Mouse (Mus musculus) intestine, embryonic 14.5 days (tissue): ENCODE results near the gene Cxcl9. TPM values are rescaled to one million over a fixed set of nuclear protein-coding genes. Genes with fewer than 3 reads are reported as not detected.

Source experiments
- ATAC-seq: fragments of 200-750 bp; cut with Nextera tagmentation; replicated peaks from 2 replicates; pipeline ENCODE4 v1.8.0; 2017; ENCODE audit warnings: low read depth, moderate number of reproducible peaks, moderate TSS enrichment, moderate library complexity; ENCODE audit not compliant: low FRiP score, low TSS enrichment
- DNase-seq: peaks from one replicate; pipeline ENCODE4 v3.0.0-alpha.2; 2018; ENCODE audit warnings: low spot score
- H3K27ac ChIP-seq: fragments of 300-500 bp; sonication (generic); 2 replicates; pipeline ENCODE4 v1.5.1; 2014; ENCODE audit warnings: low read depth, mild to moderate bottlenecking, control low read depth
- H3K27me3 ChIP-seq: fragments of 300-500 bp; sonication (generic); replicated peaks from 2 replicates; pipeline ENCODE4 v1.6.1; 2014; ENCODE audit warnings: low read length, control low read depth; ENCODE audit not compliant: control insufficient read depth, insufficient read depth
- H3K36me3 ChIP-seq: fragments of 300-500 bp; sonication (generic); 2 replicates; pipeline ENCODE4 v1.6.1; 2014; ENCODE audit warnings: low read length, control low read depth; ENCODE audit not compliant: control insufficient read depth, insufficient read depth
- H3K4me1 ChIP-seq: fragments of 300-500 bp; sonication (generic); replicated peaks from 2 replicates; pipeline ENCODE4 v1.6.1; 2014; ENCODE audit warnings: low read length, control low read depth, mixed read lengths; ENCODE audit not compliant: control insufficient read depth, insufficient read depth
- H3K4me2 ChIP-seq: fragments of 300-500 bp; sonication (generic); 2 replicates; pipeline ENCODE4 v1.6.1; 2014; ENCODE audit warnings: low read length
- H3K4me3 ChIP-seq: fragments of 300-500 bp; sonication (generic); 2 replicates; pipeline ENCODE4 v1.5.1; 2014; ENCODE audit warnings: low read depth, low read length, control low read depth, mixed read lengths
- H3K9ac ChIP-seq: fragments of 300-500 bp; sonication (generic); 2 replicates; pipeline ENCODE4 v1.6.1; 2014; ENCODE audit warnings: mild to moderate bottlenecking, low read length
- H3K9me3 ChIP-seq: fragments of 300-500 bp; sonication (generic); 2 replicates; pipeline ENCODE4 v1.6.1; 2016; ENCODE audit warnings: low read length, control low read depth; ENCODE audit not compliant: control insufficient read depth
- WGBS: fragments of 180-500 bp; shearing (Covaris S2); extraction: QIAGEN DNeasy Blood & Tissue Kit; methylation state at CpG from one replicate; pipeline ENCODE4 v1.1.7; 2014; 5-methylcytosine and 5-hydroxymethylcytosine counted together
- polyA plus RNA-seq: library from polyadenylated mRNA; unstranded; fragments of >200 nt; fragmentation: Nextera tagmentation; extraction: Ambion mirVana; gene quantifications from 2 replicates; pipeline ENCODE4 v1.2.1, GENCODE M21; 2014

Gene Cxcl9
- polyA plus RNA-seq, 1 experiment from 2014 or later: not detected

GRCm38 (mm10) chr5:92313776-92314175 is 14.1 kb downstream of the Cxcl9 start:
- Histone ChIP-seq H3K4me1 (peaks cover 7% of the 10 kb centered on the region; the same call in 1 of the 2 replicates), H3K27me3 (no peaks in the 10 kb centered on the region), H3K4me2 (no peak overlapping the region), H3K36me3 (no peaks in the 10 kb centered on the region), H3K4me3 (no peak overlapping the region), H3K9ac (no peak overlapping the region), H3K9me3 (no peaks in the 10 kb centered on the region), H3K27ac (no peak overlapping the region)
- WGBS: 48% methylated on average over 7 of the region's 7 CpGs
- no peak for DNase-seq
- ATAC-seq: no peak

DNA sequence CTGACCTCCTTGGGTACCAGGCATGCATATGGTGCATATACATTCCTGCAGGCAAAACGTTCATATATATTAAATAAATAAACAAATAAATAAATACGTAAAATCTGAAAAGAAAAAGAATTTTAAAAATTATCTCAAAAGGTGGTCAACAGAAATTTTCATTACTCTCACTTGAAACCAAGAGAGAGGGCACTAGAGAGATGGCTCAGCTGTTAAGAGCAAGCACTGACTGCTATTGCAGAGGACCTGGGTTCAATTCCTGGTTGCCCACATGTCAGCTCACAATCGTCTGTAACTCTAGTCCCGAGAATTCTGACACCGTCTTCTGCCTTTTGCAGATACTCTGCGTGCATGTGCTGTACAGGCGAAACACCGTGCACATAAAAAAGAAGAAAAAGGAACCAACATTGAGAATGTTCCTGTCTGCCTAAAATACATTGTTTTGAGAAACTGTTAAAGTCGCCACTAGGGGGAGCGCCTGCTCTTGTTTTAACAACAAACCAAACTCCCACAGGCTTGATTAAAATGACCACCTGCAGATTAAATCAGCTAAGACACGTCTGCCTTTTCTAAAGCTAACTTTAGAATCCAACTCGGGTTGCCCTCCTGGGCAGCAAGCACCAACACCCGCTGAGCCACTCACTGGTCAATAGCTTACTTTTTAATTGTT is 15.7 kb downstream of the Cxcl9 start:
- no peaks in the 10 kb centered on the region for H3K27me3 ChIP-seq
- H3K4me3 ChIP-seq: no peak overlapping the region
- no peaks in the 10 kb centered on the region for H3K36me3 ChIP-seq
- 14% methylated on average over 13 of the region's 13 CpGs for WGBS
- H3K9ac ChIP-seq: no peak overlapping the region
- H3K4me2 ChIP-seq: no peak overlapping the region
- no peaks in the 10 kb centered on the region for H3K9me3 ChIP-seq
- ATAC-seq (no peak), DNase-seq (peak; percentile 91)
- H3K27ac ChIP-seq: no peak overlapping the region
- peaks cover 11% of the 10 kb centered on the region; the same call in 1 of the 2 replicates for H3K4me1 ChIP-seq

- DNase-seq: peak; percentile 97
- peak within 1 kb of the TSS; percentile 62 for H3K27ac ChIP-seq
- 2% methylated on average over 41 of the region's 41 CpGs for WGBS
These were observed 18.0 kb downstream of the Cxcl9 start, which contains the start of gene Sdad1 for GRCm38 (mm10) chr5:92309681-92310511. Sdad1 (minus strand) TSS chr5:92310479.

GRCm38 (mm10) chr5:92304291-92304690 is 23.6 kb downstream of the Cxcl9 start:
- H3K4me1 ChIP-seq: peaks cover 7% of the 10 kb centered on the region; the same call in 1 of the 2 replicates
- ATAC-seq: no peak
- H3K27me3 ChIP-seq: no peaks in the 10 kb centered on the region
- no peak overlapping the region for H3K9ac ChIP-seq
- WGBS: 76% methylated on average over 3 of the region's 3 CpGs
- H3K4me3 ChIP-seq: no peak overlapping the region
- H3K27ac ChIP-seq: no peak overlapping the region
- no peak for DNase-seq
- H3K9me3 ChIP-seq: no peaks in the 10 kb centered on the region
- no peak overlapping the region for H3K4me2 ChIP-seq
- peaks cover 70% of the 10 kb centered on the region for H3K36me3 ChIP-seq

More at GRCm38 (mm10) chr5:92309681-92310511, 18.0 kb downstream of the Cxcl9 start, which contains the start of gene Sdad1:
- Histone ChIP-seq H3K4me2 (peak within 1 kb of the TSS; percentile 53), H3K9ac (peak within 1 kb of the TSS; percentile 63), H3K36me3 (peaks cover 15% of the 10 kb centered on the region), H3K4me3 (peak within 1 kb of the TSS; percentile 66), H3K27me3 (no peaks in the 10 kb centered on the region), H3K4me1 (peaks cover 11% of the 10 kb centered on the region; the same call in 1 of the 2 replicates), H3K9me3 (no peaks in the 10 kb centered on the region)
- ATAC-seq: peak; percentile 93

DNA sequence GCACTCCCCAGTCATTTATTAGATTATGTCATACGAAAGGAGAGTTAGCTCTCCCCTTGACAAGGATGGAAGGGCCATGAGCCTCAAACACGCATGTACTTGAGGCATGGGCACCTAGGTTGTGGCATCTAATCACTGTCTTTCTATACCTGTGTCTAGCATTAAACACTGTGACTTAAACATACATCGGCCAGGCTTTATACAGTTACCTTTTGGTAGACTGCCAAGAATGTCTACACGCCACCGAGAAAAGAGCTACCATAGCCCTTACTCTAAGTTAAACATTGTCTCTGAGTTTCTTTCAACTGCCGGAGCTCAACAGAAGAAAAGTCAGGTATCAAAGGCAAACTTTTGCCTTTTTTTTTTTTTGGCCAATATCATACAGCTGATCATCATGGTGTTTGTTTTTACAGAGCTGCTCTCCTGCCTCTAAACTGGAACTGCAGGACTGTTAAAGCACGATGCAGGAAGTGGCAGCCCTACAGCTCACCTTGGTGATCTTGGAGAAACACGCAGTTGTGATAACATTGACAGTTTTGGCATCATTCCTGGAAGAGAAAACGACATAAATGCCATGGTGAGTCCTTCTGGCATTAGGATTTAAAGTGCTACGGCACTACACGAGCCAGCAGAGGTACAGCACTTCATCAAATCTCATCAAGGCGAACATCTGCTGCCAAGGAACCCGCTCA is 25.6 kb downstream of the Cxcl9 start:
- no peaks in the 10 kb centered on the region for H3K27me3 ChIP-seq
- H3K9ac ChIP-seq: no peak overlapping the region
- H3K36me3 ChIP-seq: peaks cover 82% of the 10 kb centered on the region
- no peak overlapping the region for H3K4me2 ChIP-seq
- ATAC-seq (no peak), DNase-seq (no peak)
- H3K9me3 ChIP-seq: no peaks in the 10 kb centered on the region
- no peak overlapping the region for H3K27ac ChIP-seq
- 89% methylated on average over 13 of the region's 13 CpGs for WGBS
- no peak overlapping the region for H3K4me3 ChIP-seq
- no peaks in the 10 kb centered on the region for H3K4me1 ChIP-seq

- Histone ChIP-seq H3K4me1 (no peaks in the 10 kb centered on the region), H3K9me3 (no peaks in the 10 kb centered on the region), H3K27me3 (no peaks in the 10 kb centered on the region), H3K36me3 (peaks cover 87% of the 10 kb centered on the region), H3K9ac (no peak overlapping the region), H3K27ac (no peak overlapping the region), H3K4me2 (no peak overlapping the region), H3K4me3 (no peak overlapping the region)
- DNase-seq: no peak
- WGBS: 95% methylated on average over 2 of the region's 2 CpGs
- ATAC-seq: no peak
These were observed 33.4 kb downstream of the Cxcl9 start for GRCm38 (mm10) chr5:92294525-92294924.

DNA sequence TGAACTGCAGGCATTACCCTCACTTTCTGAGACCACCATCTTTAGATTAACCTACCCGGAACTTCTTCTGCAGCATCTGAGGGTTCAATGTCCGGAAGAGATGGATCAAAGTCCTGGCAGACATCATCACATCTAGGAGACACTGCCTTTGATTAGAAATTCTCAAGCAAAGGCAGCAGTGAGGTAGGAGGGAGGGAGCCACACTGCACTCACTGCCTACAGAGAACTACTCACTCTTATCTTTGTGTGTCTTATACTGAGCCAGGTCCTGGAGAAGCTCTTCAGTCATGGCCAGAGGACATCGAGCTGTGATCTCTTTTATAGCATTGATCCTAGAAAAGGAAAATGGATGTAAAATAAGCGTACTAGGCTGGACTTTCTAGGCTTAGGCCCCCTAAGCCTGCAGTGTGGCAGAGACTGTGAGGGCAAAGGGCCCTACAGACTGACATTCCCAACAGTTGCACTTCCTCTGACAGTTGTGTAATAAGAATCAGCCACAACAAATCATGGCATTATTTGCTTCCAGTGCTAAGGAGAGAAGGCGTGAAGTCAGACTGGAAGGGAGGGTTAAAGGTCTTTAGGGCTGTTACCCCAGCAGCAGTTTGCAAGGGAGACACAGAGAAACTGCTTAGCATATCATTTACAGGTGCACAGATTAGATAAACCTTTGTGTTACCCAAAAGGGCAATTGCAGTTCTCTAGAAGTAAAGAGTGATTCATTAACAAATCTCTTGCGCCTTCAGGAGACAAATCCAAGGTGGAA is 36.0 kb downstream of the Cxcl9 start:
- Histone ChIP-seq H3K36me3 (peaks cover 95% of the 10 kb centered on the region), H3K27me3 (no peaks in the 10 kb centered on the region), H3K9me3 (no peaks in the 10 kb centered on the region), H3K9ac (no peak overlapping the region), H3K27ac (no peak overlapping the region), H3K4me2 (no peak overlapping the region), H3K4me3 (no peak overlapping the region), H3K4me1 (no peaks in the 10 kb centered on the region)
- ATAC-seq (peak; percentile 80), DNase-seq (no peak)
- 79% methylated on average over 6 of the region's 6 CpGs for whole genome bisulfite sequencing

- no peak overlapping the region for H3K9ac ChIP-seq
- 0 out of 2 replicates have a peak, but pooled peaks cover under 1% of the 10 kb centered on the region for H3K4me1 ChIP-seq
- H3K27ac ChIP-seq: no peak overlapping the region
- H3K9me3 ChIP-seq: no peaks in the 10 kb centered on the region
- no peak for DNase-seq
- no peaks in the 10 kb centered on the region for H3K27me3 ChIP-seq
- no peak overlapping the region for H3K4me2 ChIP-seq
- ATAC-seq: no peak
- no peak overlapping the region for H3K4me3 ChIP-seq
- WGBS: 84% methylated on average over 6 of the region's 6 CpGs
- peaks cover 86% of the 10 kb centered on the region for H3K36me3 ChIP-seq
These were observed 40.0 kb downstream of the Cxcl9 start for GRCm38 (mm10) chr5:92287840-92288239.
